Comparison of ENCODE assay signal across 14 mouse cellular contexts in the genomic region with DNA sequence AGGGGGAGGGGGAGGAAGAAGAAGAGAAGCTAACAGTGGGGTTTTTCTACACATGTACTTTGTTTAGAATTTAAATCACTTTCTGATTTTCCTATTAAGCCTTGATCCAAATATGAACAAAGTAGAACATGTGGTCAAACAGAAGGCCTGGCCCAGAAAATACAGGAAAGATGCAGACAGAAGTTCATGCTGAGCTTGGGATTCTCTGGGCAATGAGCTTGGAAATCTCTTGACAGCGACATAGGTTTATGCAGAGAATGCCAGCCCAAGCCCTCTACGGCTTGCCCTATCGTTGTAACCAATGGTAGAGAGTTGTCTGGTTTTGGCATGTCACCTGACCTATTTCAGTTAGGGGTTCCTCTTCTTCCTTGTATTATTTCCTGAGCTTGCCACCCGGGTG.
DNase-seq lines count a peak whose midpoint lies in the region.
"Had no signal": no experiment of that assay in that cellular context is flagged by ENCODE, and none has a peak within 500 bp of the region (broad histone marks: within the 10 kb centered on the region; RNA-seq: fewer than 3 reads in every experiment).

No protein-coding gene starts in this region.

- DNase-seq in brain, adult 2 months (ENCODE audit: low read depth, low spot score): peak; percentile 78
- peak; percentile 20 for DNase-seq in cerebellum, adult 11 months
- peak; percentile 16 for DNase-seq in cerebellum, adult 8-10 months
- DNase-seq in cerebellum, postnatal 14 days: peak; percentile 48 to 63
- no peak for DNase-seq in kidney, postnatal 4 days
- DNase-seq in adrenal gland, postnatal 10 days: no peak
- DNase-seq in gastrocnemius, postnatal 4 days (ENCODE audit: low spot score in 2 of 2): no peak
- DNase-seq: adrenal gland, adult 2 months; adrenal gland, postnatal 36 days; gastrocnemius, adult 2 months; gastrocnemius, postnatal 25 days; heart, adult 18-20 months; heart, postnatal 14 days; kidney, adult 18-20 months had no signal

Comparison
In these comparisons a context has a peak if more than half of its experiments do, and no peak if none do; other contexts are left out.
1. DNase-seq: peak in brain, adult 2 months (single experiment), cerebellum, adult 11 months (single experiment), cerebellum, adult 8-10 months (single experiment) and cerebellum, postnatal 14 days (2 of 2); none in kidney, postnatal 4 days (0 of 2), adrenal gland, postnatal 10 days (single experiment) and gastrocnemius, postnatal 4 days (0 of 2).